Mouse (Mus musculus) liver, postnatal 0 days (tissue): ENCODE measurements around the gene Hoxd11.

Experiments
- CTCF ChIP-seq: sonication (generic); IDR thresholded peaks from 2 replicates; pipeline ENCODE4 v1.5.1; 2016; ENCODE audit warnings: antibody characterized with exemption, low read depth
- EP300 ChIP-seq: IDR thresholded peaks from 2 replicates; pipeline ENCODE4 v1.6.1; 2016; ENCODE audit warnings: antibody characterized with exemption, low read depth, mild to moderate bottlenecking

- TF ChIP-seq CTCF (no peak), EP300 (no peak)
Observed at GRCm38 (mm10) chr2:74666411-74666810, 12.9 kb upstream of the Hoxd11 start.
